Mouse (Mus musculus): ENCODE data around the gene Hunk.

GRCm38 (mm10) chr16:90541191-90541590 is 155.4 kb downstream of the Hunk start:
- TF ChIP-seq POLR2A (IDR thresholded peaks at IDR 0.05; ENCODE audit: borderline replicate concordance, control insufficient read depth, low read depth, low read length) (no peak), CTCF (IDR thresholded peaks at IDR 0.05; ENCODE audit: control insufficient read depth, insufficient read depth, low read length) (no peak)

All from bone marrow, adult 2 months (tissue).